Mouse (Mus musculus): ENCODE measurements around the gene Lipc. TPM values are rescaled to one million over a fixed set of nuclear protein-coding genes. Genes with fewer than 3 reads are reported as not detected.
A peak's percentile ranks its signal among the peaks of the same experiment; 100 is the strongest.

Gene Lipc
- polyA plus RNA-seq, 1 experiment: 1.2 TPM

DNA sequence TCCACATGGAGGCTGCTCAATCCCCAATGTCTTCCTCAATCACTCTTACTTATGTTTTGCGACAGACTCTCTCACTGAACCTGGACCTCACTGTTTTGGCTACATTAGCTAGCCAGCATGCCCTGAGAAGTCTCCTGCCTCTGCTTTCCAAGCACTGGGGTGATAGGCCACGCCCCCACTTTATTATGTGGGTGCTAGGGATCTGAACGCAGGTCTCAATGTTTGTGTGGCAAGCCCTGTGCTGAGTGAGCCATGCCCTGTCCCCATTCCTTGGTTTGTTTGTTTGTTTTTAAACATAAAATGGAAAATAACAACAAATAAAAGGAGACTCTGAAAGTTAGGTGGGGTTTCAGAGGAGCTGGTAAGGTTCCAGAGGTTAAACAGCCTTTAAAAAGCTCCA is 7.4 kb upstream of the Lipc start:
- 91% methylated on average over 3 of the region's 3 CpGs for WGBS

DNA sequence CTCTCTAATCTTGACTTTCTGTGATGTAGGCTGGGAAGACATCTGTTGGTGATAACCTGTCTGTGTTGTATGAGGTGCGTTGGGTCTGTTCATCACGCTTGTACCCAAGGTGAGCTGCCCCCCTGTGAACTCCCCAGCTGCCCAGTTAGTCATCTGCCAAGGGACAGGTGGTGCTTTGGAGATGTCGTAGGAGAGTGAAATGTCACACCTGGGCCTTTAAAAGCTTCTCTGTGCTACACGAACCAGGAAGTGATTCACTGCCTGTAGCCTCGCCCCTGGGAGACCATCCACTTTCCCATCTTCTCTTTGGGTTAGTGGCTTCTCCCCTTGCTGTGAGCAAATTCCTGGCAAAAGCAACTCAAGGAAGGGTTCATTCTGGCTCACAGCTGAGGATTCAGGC is 6.4 kb upstream of the Lipc start:
- WGBS: 51% methylated on average over 5 of the region's 5 CpGs

More for the DNA sequence above, 7.4 kb upstream of the Lipc start:
- DNase-seq (ENCODE audit: low read depth, low spot score): no peak

DNA sequence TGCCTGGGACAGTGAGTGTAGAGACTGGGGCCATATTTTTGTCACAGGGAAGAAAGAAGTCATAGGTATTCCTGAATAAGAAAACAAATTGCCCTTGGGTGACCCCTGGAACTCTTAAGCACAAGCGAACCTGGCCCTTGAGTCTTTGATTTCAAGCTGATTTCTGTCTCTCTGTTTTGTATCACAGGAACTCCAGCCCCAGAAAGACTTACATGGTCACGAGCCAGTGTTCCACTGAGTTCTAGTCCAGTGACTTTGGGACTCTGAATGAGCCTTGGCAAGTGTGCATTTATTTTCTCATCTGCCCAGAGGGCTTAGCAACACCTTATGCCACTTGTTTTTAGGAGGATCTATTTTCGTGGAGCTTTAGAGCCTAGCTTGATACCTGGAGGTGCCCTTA is 5.7 kb upstream of the Lipc start:
- WGBS: 80% methylated on average over 3 of the region's 3 CpGs
- DNase-seq (ENCODE audit: low read depth, low spot score): no peak

More for the DNA sequence above, 6.4 kb upstream of the Lipc start:
- no peak for DNase-seq (ENCODE audit: low read depth, low spot score)

DNA sequence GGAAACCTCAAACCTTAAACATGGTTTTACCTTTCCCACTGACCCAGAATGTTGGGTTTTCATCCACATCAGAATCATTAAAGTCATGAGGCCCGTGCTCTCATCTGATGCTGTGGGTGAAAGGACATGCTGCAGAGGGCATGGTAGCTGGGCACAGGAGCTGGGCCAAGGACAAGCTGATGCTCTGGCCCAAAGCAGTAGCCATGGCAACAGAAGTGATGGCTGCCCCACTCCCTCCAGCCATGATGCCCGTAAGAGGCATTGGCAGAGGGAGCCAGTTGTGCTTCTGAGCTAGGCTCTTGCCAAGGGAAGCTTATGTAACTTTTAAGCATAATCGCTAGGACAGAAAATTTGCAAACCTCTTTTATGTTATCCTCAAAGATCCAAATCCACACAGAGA is 2.2 kb upstream of the Lipc start:
- 87% methylated on average over 3 of the region's 3 CpGs for WGBS
- DNase-seq (ENCODE audit: low read depth, low spot score): no peak

DNA sequence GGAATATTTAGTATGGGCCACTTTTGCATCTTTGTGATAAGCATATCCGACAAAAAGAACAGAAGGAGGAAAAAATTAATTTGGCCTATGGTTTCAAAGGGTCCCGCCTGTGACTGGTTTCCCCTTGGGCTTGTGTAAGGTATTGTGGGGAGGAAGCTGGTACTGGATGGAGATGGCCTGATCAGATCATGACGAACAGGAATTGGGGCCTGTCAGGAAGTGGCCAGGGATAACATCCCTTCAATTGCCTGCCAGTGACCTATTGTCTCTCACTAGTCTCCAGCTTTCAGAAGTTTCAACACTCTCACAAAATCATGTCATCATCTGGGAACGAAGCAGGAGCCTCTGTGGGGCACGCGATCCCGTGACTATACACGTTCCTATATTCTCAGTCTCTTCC is 2.7 kb downstream of the Lipc start:
- DNase-seq (ENCODE audit: low read depth, low spot score): no peak
- WGBS: 90% methylated on average over 8 of the region's 8 CpGs

DNA sequence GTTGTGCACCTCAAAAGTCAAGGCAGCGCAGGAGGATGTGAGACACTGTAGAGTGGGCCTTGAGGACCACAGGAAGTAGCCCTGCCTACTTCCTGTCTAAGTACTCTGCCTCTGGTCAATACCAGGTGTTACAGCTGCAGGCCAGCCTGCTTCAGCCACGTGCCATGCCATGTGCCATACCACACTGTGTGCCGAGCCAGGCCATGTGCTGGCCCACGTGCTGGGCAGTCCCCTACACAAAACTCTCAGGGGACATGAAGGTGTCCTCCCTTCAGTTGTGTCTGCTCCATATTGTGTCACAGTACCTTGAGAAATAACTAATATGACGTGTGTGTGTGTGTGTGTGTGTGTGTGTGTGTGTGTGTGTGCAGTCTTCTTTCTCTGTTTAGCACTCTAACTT is 4.7 kb downstream of the Lipc start:
- DNase-seq (ENCODE audit: low read depth, low spot score): no peak
- WGBS: 89% methylated on average over 5 of the region's 5 CpGs

DNA sequence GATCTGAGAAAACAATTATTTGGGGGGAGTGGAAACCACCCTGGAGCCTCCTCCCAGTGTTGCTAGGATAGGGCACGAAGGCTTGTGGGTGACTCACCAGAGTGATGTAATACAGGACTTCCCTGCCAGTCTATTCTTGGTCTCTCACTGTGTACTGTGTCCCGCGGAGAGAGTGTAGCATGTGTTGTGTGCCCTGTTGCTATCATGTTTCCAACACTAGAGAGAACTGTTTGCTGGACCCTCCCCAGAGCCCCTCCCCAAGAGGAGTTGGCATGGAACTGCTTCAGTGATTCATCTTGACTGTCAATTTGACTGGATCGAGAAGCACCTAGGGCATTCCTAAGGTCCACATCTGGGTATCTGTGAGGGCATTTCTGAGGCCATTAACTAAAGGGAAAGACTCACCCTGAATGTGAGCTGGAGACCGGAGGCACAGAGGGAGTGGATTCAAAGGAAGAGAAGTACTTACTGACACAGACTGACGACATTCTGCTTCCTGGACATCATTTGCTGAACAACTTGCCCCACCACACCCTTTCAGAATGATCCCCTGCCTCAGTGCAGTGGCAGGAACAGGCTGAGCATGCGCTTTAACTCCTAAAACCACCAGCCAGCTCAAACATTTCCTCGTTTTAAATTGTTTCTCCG is 9.2 kb downstream of the Lipc start:
- WGBS: 45% methylated on average over 9 of the region's 9 CpGs
- no peak for DNase-seq (ENCODE audit: low read depth, low spot score)

DNA sequence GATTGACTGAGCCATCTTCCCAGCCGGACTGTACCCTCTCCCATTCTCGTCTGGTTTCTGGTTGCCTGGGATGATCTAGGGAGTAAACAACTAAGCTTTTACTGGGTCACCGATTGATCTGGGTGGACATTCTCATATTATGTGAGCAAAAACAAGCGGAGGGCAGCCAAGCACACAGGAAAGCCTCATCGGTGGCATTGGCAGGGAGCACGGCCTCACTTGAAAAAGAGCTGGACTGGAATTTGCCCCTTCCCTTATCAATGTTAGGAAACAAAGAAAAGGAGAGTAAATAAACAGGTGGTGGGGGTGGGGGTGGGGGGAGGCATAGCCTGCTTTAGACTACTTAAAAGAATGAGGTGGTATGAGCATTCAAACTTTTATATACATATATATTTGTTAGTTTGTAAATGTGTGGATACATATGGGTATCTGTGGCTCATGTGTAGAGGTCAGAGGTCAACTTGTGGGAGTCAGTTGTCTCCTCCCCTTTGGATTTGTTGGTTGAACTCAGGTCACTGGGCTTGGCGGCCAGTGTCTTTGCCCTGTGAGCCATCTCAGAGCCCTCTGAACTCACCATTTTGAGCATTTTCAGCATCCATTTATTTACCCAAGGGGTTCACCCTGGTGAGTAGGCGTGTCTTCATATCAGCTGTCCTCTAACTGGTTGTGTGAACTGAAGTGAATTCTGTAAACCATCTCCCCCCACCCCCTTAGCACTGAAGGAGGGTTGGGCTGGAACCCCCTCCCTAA is 12.1 kb downstream of the Lipc start:
- WGBS: 69% methylated on average over 8 of the region's 8 CpGs
- no peak for DNase-seq (ENCODE audit: low read depth, low spot score)

DNA sequence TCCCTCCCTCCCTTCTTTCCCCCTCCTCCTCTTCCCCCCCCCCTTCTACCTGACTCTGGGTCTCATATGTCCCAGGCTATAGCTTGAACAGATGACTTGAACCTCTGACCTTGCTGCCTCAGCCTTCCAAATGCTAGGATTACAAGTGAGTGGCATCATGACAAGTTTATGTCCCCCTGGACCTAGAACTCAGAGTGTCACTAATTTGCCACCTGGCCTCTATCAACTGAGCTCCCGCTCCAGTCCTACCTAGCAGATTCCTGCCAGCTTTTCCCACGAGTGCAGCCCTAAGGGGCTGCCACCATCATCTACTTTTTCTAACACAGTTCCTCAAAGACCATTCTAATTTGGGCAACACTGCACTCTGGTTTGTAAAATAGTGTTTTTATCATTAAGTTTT is 13.2 kb downstream of the Lipc start:
- WGBS: 75% methylated on average over 2 of the region's 2 CpGs
- DNase-seq (ENCODE audit: low read depth, low spot score): no peak

DNA sequence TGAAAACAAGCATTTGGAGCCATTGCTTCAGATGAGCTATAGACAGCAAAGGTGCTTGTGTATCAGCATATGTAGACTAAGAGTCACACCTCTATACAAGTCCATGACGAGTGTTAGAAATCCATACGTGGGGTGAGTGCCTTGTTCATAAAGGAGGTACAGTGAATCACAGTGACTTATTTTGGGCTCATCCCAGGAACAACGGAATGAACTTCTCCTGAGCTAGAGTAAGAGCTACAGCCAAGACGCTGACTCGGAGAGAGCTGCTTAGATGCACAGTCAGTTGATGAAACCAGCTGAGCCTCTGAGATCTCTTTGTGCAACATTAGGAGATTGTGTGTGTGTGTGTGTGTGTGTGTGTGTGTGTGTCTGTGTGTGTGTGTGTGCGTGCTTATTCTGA is 13.9 kb downstream of the Lipc start:
- 90% methylated on average over 6 of the region's 6 CpGs for WGBS
- no peak for DNase-seq (ENCODE audit: low read depth, low spot score)

DNA sequence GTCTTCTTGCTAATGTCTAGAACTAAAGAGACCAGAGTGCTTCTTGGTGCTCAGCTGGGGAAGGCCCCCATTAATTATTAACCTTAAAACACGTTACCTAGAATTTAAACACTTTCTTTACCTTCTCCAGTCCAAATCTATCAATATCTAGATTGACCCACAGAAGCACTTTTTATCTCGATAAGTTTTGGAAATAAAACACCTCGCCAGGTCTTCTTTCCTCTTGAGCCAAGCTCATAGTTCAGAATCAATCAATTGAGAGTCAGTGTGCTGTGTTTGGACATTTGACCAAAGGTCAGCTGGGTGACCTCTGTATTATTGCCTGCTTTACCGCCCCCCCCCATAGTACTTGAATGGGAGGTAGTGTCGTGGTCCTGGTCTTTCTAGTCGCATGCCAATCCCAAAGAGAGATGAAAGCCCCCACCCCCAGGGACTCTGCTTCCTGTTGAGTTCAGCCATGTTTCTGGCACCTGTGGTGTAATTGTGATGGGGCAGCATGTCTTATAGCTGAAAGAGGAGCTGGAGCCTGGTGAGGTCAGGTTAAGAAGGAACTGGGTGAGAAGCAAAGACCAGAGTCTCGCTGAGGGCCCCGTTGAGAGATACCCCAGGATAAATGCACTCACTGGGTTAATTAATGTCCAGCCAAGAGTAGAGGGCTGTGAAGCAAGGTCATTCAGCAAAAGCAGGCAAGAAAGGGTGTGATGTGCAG is 17.3 kb downstream of the Lipc start:
- no peak for DNase-seq (ENCODE audit: low read depth, low spot score)
- WGBS: 78% methylated on average over 8 of the region's 8 CpGs

DNA sequence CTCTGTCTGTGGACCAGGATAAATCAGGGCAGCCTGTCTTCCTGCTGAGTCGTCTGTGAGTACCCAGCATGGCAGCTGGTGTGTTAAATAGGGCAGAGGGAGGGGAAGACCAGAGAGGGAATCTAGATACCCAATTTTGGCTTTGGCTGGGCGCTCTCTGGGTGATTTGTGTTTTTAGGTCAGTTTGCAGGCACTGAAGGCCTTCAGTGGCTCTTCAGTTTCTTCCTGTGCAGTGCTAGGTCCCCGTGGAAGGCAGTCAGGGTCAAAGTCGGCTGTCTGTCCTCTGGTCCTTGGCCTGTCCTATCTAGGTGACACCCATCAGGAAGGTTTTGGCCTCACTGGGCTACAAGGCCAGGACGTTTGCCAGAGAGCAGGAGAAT is 21.4 kb downstream of the Lipc start:
- WGBS: 67% methylated on average over 5 of the region's 5 CpGs
- no peak for DNase-seq (ENCODE audit: low read depth, low spot score)

DNA sequence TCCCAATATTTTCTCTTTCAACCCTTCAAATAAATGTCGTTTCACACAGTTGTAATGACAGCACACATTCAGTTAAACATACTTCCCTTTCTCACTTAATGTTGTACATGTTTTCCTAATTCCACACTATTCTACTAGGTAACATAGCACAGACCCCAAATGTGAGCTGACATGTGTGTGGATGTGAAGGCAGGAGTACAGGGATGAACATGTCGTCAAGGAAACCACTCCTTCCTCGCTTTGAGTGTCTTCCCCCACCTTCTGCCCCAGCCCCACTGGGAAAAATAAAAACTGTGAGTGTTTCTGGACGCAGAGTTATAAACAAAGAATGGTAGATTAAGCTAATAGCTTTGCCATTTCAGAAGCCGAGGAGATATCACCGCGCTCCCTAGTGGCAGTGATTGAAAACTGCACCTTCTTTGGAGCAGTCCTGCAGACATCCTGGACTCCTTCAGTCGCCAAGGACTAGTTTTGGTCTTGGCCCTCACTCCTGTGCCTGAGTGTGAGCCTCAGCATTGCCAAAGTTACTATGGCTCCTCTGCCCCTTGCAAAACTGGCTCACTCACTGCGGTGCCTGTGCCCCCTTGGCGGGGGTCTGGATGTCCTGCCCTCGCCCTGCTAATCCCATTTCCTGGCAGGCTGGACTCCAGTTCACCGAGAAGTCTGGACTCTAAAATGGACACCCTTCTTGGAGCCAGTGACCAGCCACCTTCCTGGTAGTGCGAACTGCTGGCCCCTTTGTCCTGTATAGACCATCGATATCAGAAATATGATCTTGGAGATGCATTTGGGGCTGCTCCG is 22.0 kb downstream of the Lipc start:
- DNase-seq (ENCODE audit: low read depth, low spot score): no peak
- WGBS: 66% methylated on average over 15 of the region's 15 CpGs

DNA sequence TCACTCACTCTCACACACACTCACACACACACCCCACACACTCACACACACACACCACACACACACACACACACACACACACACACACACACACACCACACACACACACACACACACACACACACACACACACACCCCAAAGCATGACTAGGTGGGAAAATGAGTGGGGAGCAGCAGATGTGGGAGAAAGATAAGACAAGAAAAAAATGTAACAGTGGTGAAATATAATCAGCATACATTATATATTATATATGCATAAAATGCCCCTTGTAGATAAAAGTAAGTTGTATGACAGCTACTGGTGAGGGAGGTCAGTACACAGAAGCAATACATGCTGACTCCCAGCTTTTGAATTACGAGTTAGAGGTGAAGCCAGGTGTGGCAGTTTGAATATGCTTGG is 23.6 kb downstream of the Lipc start:
- no peak for DNase-seq (ENCODE audit: low read depth, low spot score)
- WGBS: 92% methylated on average over 1 of the region's 1 CpGs

DNA sequence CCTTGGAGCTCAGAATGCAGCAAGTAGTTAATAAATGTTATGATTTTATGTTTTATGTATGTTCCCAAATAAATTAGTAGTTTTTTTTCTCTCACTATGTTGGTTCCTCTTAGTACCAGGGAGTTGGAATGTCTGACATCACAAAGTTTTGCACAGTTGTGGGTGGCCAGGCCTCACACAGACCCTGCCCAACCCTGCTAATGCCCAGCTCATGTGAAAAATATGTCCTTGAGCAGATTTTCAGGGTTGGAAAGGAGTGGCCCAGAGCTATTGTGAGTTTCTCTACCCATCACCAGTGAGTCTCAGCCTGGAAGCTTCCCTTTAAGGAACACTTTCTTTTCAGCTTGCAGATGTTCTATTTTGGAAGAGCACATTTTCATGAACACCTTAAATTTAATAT is 24.3 kb downstream of the Lipc start:
- no peak for DNase-seq (ENCODE audit: low read depth, low spot score)

DNA sequence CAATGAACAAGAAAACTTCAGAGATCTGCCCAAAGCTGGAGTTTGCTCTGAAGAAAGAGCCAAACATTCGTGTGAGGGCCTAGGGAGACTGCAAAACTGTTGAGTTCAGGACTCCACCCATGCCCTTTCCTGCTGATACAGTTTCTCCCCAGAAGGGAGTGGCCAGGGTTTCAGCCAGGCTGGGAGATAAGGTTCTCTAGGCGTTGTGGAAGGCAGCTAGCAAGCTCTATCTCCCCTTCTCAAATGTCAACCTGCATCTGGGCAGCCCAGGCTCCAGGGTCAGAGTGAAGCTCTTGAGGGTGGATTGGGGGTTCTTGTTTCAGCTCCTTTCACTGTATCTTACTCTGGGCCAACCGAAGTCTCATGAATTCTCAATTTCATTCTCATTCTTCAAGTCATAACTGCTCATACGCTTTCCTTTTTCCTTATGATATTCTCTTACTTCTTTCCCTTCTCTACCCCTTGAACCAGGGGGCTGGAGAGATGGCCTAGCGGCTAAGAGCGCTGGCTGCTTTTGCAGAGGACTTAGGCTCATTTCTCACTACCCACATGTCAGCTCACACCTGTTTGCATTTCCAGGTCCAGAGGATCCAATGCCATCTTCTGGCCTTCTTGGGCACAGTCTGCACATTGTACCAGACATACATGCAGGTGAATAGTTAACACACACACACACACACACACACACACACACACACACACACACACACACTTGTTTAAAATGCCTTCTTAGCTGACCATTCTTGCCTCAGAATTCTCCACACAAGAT is 25.0 kb downstream of the Lipc start:
- DNase-seq (ENCODE audit: low read depth, low spot score): peak; percentile 39
- 44% methylated on average over 6 of the region's 6 CpGs for WGBS

DNA sequence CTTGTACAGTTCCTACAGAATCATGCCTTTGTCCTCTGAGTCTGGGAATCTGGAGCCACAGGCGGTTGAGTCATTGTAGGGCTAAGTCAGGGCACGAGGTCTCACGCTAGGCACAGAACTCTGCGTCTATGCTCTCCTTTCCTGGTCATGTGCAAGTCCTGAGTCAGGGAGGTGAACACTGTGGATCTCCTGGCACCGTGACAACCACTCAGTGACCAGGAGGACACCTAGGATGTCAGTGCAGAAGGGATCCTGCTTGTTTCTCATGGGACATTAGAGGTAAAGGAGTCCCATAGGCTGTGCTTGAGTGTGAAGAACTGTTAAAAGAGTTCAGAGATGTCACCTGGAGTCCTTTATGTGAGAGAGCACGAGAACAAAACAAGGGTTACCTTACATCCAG is 26.8 kb downstream of the Lipc start:
- no peak for DNase-seq (ENCODE audit: low read depth, low spot score)
- WGBS: 94% methylated on average over 6 of the region's 6 CpGs

DNA sequence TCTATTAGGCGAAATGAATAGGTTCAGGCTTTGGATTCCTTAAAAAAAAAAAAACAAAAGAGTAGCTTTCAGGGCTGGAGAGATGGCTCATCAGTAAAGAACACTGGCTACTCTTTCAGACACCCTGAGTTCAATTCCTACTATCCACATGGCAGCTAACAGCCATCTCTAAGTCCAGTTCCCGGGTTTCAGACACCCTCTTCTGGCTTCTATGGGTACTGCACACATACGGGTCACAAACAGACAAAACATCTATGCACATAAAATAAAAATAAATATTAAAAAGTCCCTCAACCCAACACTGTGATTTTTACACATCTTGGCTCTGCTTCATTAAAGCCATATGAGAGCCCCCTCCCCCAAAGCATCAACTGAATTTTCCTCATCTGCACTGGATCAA is 27.3 kb downstream of the Lipc start:
- WGBS: 95% methylated on average over 3 of the region's 3 CpGs

DNA sequence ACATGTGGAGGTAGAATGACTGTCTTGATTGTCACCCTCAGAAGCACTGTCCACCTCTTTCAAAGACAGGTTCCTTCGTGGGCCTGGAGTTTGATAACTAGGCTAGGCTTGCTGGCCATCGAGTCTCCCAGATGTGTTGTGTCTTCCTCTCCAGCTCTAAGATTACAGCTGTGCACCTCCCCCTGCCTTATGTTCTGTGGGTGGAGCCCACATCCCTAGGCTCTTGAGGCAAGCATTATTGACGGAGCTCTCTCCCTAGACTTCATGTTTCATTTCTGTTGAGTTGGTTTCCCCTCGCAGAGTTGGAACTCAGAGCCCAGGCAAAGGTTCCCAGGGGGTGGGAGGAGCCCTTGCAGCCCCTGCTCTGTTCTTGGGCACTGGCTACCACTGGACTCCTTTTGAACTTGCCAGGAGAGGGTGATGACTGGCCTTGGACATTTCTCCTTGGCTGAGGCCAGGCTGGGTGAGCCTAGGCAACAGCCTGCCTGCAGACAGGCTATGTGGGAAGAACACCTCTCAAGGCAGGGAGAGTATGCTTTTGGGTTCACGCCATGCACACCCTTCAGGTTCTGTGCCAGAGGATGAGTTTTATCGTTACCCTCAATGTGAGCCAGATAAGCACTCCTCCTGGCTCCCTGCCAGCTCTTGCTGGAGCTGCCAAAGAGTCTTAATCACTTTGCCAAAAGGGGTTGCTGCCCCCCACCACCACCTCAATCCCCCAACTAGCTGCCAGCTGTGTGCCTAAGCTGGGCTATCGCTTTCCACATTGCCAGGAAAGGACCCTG is 30.1 kb downstream of the Lipc start:
- WGBS: 39% methylated on average over 7 of the region's 7 CpGs
- DNase-seq (ENCODE audit: low read depth, low spot score): no peak

More for the DNA sequence above, 27.3 kb downstream of the Lipc start:
- no peak for DNase-seq (ENCODE audit: low read depth, low spot score)

Measured in large intestine, adult 2 months (tissue).